Mouse (Mus musculus): ENCODE measurements around the gene Selplg. TPM values are rescaled to one million over a fixed set of nuclear protein-coding genes. Genes with fewer than 3 reads are reported as not detected.

Selplg gene
- polyA plus RNA-seq, 1 experiment from 2014 or later: 2.0 TPM

- Histone ChIP-seq H3K4me3 (ENCODE audit: low read depth, low read length) (no peak overlapping the region), H3K9me3 (ENCODE audit: control insufficient read depth, low read length) (no peaks in the 10 kb centered on the region), H3K27ac (replicated peaks) (no peak overlapping the region), H3K36me3 (ENCODE audit: control insufficient read depth, insufficient read depth, low read length) (no peaks in the 10 kb centered on the region), H3K4me2 (replicated peaks; ENCODE audit: low read depth) (no peak overlapping the region), H3K4me1 (replicated peaks; ENCODE audit: control insufficient read depth, insufficient read depth) (no peaks in the 10 kb centered on the region), H3K27me3 (ENCODE audit: control insufficient read depth, insufficient read depth, low read length) (no peaks in the 10 kb centered on the region), H3K9ac (ENCODE audit: low read length) (no peak overlapping the region)
- 54% methylated on average over 16 of the region's 16 CpGs for WGBS
- no peak for ATAC-seq (ENCODE audit: low FRiP score, low TSS enrichment)
- TF ChIP-seq CTCF (IDR thresholded peaks at IDR 0.05; ENCODE audit: low read depth) (no peak), EP300 (optimal IDR thresholded peaks at IDR 0.05) (no peak)
- DNase-seq (ENCODE audit: low spot score): no peak
Observed at GRCm38 (mm10) chr5:113833316-113833947, 988 bp upstream of the Selplg start.

DNA sequence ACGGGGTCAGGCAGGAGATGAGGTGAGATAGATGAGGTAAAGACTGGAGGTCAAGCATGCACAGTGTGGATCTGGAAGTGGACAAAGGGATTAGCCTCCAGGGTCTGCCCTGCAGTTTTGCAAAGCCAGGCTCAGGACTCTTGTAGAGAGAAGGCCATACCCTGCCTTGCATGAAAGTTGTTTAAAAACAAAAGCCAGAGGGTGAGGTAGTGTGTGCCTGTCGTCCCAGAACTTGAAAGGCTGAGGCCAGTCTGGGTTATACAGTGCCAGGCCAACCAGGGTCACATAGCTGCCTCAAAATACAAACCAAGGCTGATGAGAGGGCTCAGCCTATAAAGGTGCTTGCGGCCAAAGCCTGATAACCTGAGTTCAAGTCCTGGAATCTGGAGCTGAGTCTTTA lies 703 bp downstream of the Selplg start:
- Histone ChIP-seq H3K4me3 (ENCODE audit: low read depth, low read length) (no peak overlapping the region), H3K4me1 (replicated peaks; ENCODE audit: control insufficient read depth, insufficient read depth) (no peaks in the 10 kb centered on the region), H3K4me2 (replicated peaks; ENCODE audit: low read depth) (no peak overlapping the region), H3K27me3 (ENCODE audit: control insufficient read depth, insufficient read depth, low read length) (no peaks in the 10 kb centered on the region), H3K9ac (ENCODE audit: low read length) (no peak overlapping the region), H3K27ac (replicated peaks) (no peak overlapping the region), H3K9me3 (ENCODE audit: control insufficient read depth, low read length) (no peaks in the 10 kb centered on the region), H3K36me3 (ENCODE audit: control insufficient read depth, insufficient read depth, low read length) (no peaks in the 10 kb centered on the region)
- no peak for TF ChIP-seq CTCF (IDR thresholded peaks at IDR 0.05; ENCODE audit: low read depth)
- TF ChIP-seq EP300 (optimal IDR thresholded peaks at IDR 0.05): no peak
- WGBS: 45% methylated on average over 3 of the region's 3 CpGs
- DNase-seq (ENCODE audit: low spot score): no peak
- ATAC-seq (ENCODE audit: low FRiP score, low TSS enrichment): no peak

- TF ChIP-seq CTCF (IDR thresholded peaks at IDR 0.05; ENCODE audit: low read depth): no peak
- TF ChIP-seq EP300 (optimal IDR thresholded peaks at IDR 0.05): no peak
- ATAC-seq (ENCODE audit: low FRiP score, low TSS enrichment): no peak
- no peaks in the 10 kb centered on the region for H3K4me1 ChIP-seq (replicated peaks; ENCODE audit: control insufficient read depth, insufficient read depth)
- WGBS: 90% methylated on average over 5 of the region's 5 CpGs
- no peak overlapping the region for H3K4me3 ChIP-seq (ENCODE audit: low read depth, low read length)
- no peaks in the 10 kb centered on the region for H3K9me3 ChIP-seq (ENCODE audit: control insufficient read depth, low read length)
- DNase-seq (ENCODE audit: low spot score): no peak
- H3K27me3 ChIP-seq (ENCODE audit: control insufficient read depth, insufficient read depth, low read length): no peaks in the 10 kb centered on the region
- no peak overlapping the region for H3K27ac ChIP-seq (replicated peaks)
- no peaks in the 10 kb centered on the region for H3K36me3 ChIP-seq (ENCODE audit: control insufficient read depth, insufficient read depth, low read length)
- H3K4me2 ChIP-seq (replicated peaks; ENCODE audit: low read depth): no peak overlapping the region
- no peak overlapping the region for H3K9ac ChIP-seq (ENCODE audit: low read length)
Observed at GRCm38 (mm10) chr5:113830796-113831195, 1.6 kb downstream of the Selplg start.

- 63% methylated on average over 10 of the region's 10 CpGs for WGBS
Observed at GRCm38 (mm10) chr5:113830292-113830643, 2.2 kb downstream of the Selplg start.

GRCm38 (mm10) chr5:113829566-113830291 lies 2.7 kb downstream of the Selplg start:
- ATAC-seq (ENCODE audit: low FRiP score, low TSS enrichment) (no peak), DNase-seq (ENCODE audit: low spot score) (no peak)
- H3K4me1 ChIP-seq (replicated peaks; ENCODE audit: control insufficient read depth, insufficient read depth): no peaks in the 10 kb centered on the region
- H3K9ac ChIP-seq (ENCODE audit: low read length): no peak overlapping the region
- WGBS: 69% methylated on average over 7 of the region's 7 CpGs
- no peaks in the 10 kb centered on the region for H3K9me3 ChIP-seq (ENCODE audit: control insufficient read depth, low read length)
- H3K27me3 ChIP-seq (ENCODE audit: control insufficient read depth, insufficient read depth, low read length): no peaks in the 10 kb centered on the region
- TF ChIP-seq EP300 (optimal IDR thresholded peaks at IDR 0.05): no peak
- no peak for TF ChIP-seq CTCF (IDR thresholded peaks at IDR 0.05; ENCODE audit: low read depth)
- no peak overlapping the region for H3K4me3 ChIP-seq (ENCODE audit: low read depth, low read length)
- H3K36me3 ChIP-seq (ENCODE audit: control insufficient read depth, insufficient read depth, low read length): no peaks in the 10 kb centered on the region
- H3K4me2 ChIP-seq (replicated peaks; ENCODE audit: low read depth): no peak overlapping the region
- H3K27ac ChIP-seq (replicated peaks): no peak overlapping the region

More at GRCm38 (mm10) chr5:113830292-113830643, 2.2 kb downstream of the Selplg start:
- Histone ChIP-seq H3K4me3 (ENCODE audit: low read depth, low read length) (no peak overlapping the region), H3K27ac (replicated peaks) (no peak overlapping the region), H3K4me1 (replicated peaks; ENCODE audit: control insufficient read depth, insufficient read depth) (no peaks in the 10 kb centered on the region), H3K9me3 (ENCODE audit: control insufficient read depth, low read length) (no peaks in the 10 kb centered on the region), H3K9ac (ENCODE audit: low read length) (no peak overlapping the region), H3K4me2 (replicated peaks; ENCODE audit: low read depth) (no peak overlapping the region), H3K36me3 (ENCODE audit: control insufficient read depth, insufficient read depth, low read length) (no peaks in the 10 kb centered on the region), H3K27me3 (ENCODE audit: control insufficient read depth, insufficient read depth, low read length) (no peaks in the 10 kb centered on the region)
- DNase-seq (ENCODE audit: low spot score) (no peak), ATAC-seq (ENCODE audit: low FRiP score, low TSS enrichment) (no peak)
- no peak for TF ChIP-seq CTCF (IDR thresholded peaks at IDR 0.05; ENCODE audit: low read depth)
- TF ChIP-seq EP300 (optimal IDR thresholded peaks at IDR 0.05): no peak

- Histone ChIP-seq H3K4me3 (ENCODE audit: low read depth, low read length) (no peak overlapping the region), H3K9me3 (ENCODE audit: control insufficient read depth, low read length) (no peaks in the 10 kb centered on the region), H3K27ac (replicated peaks) (no peak overlapping the region), H3K4me2 (replicated peaks; ENCODE audit: low read depth) (no peak overlapping the region), H3K9ac (ENCODE audit: low read length) (no peak overlapping the region), H3K4me1 (replicated peaks; ENCODE audit: control insufficient read depth, insufficient read depth) (no peaks in the 10 kb centered on the region), H3K27me3 (ENCODE audit: control insufficient read depth, insufficient read depth, low read length) (no peaks in the 10 kb centered on the region), H3K36me3 (ENCODE audit: control insufficient read depth, insufficient read depth, low read length) (no peaks in the 10 kb centered on the region)
- TF ChIP-seq EP300 (optimal IDR thresholded peaks at IDR 0.05): no peak
- TF ChIP-seq CTCF (IDR thresholded peaks at IDR 0.05; ENCODE audit: low read depth): no peak
- ATAC-seq (ENCODE audit: low FRiP score, low TSS enrichment) (no peak; the same call in 1 of the 2 replicates), DNase-seq (ENCODE audit: low spot score) (no peak)
- WGBS: 52% methylated on average over 7 of the region's 7 CpGs
Observed at GRCm38 (mm10) chr5:113828481-113828880, 4.0 kb downstream of the Selplg start.
